Mouse (Mus musculus): ENCODE data around the gene Mroh2a. TPM values are rescaled to one million over a fixed set of nuclear protein-coding genes. Genes with fewer than 3 reads are reported as not detected.

The Mroh2a gene
- total and polyA plus RNA-seq, 2 experiments = 0.82 to 1.0 TPM

DNA sequence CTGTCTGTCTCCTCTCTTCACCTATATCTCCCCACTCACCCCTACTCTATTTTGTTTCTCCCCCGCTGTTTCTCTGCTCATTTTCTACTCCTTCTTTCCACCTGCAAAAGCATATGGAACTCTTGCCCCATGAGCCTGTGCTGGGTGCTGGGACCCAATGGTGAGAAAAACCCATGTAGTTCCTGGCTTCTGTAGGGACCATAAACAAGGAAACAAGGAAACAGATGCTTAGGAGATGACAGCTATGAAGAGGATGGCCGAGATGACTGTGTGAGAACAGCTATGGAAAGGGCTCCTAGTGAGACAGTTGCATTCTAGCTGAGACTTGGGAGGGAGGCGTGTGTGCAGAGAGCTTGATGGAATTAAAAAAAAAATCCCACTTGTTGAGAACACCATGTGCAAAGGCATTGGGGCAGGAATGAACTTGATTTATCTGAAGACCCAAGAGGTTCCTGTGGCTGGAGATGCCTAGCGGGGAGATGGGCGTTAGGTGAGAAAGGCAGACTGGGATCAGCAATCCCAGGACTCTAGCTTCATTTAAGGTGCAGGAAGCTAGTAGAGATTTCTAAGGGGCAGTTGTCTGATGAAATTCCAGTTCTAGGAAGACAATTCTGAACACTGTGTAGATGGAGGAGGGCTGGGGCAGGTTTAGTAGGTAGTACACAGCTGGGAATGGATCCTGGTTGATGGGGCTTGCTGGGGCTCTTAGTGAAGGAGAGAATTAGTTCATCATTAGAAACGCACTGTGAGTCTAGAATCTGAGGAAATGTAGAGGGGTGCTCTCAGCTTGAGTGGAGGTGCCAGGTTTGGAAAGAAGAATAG lies 4.4 kb downstream of the Mroh2a start:
- WGBS = 78% methylated on average over 6 of the region's 6 CpGs
- no peak overlapping the region for H3K9ac ChIP-seq (ENCODE audit: low read depth, low read length)
- no peaks in the 10 kb centered on the region for H3K79me2 ChIP-seq (ENCODE audit: control insufficient read depth, insufficient read depth, low read length)
- no peaks in the 10 kb centered on the region for H3K27me3 ChIP-seq (ENCODE audit: control insufficient read depth, insufficient read depth, low read length)
- TF ChIP-seq CTCF (IDR thresholded peaks at IDR 0.05; ENCODE audit: low read depth, low read length) (no peak), POLR2A (IDR thresholded peaks at IDR 0.05; ENCODE audit: extremely low read depth, insufficient read depth, low read length) (no peak)
- no peak overlapping the region for H3K4me3 ChIP-seq (ENCODE audit: insufficient read depth, low read depth, low read length)
- H3K27ac ChIP-seq (replicated peaks; ENCODE audit: insufficient read depth, low read depth, low read length) = no peak overlapping the region
- H3K36me3 ChIP-seq (ENCODE audit: control insufficient read depth, insufficient read depth, low read length) = no peaks in the 10 kb centered on the region
- no peak for DNase-seq (ENCODE audit: extremely low read depth, low read depth, low spot score)
- no peaks in the 10 kb centered on the region for H3K4me1 ChIP-seq (ENCODE audit: control insufficient read depth, insufficient read depth, low read length)

DNA sequence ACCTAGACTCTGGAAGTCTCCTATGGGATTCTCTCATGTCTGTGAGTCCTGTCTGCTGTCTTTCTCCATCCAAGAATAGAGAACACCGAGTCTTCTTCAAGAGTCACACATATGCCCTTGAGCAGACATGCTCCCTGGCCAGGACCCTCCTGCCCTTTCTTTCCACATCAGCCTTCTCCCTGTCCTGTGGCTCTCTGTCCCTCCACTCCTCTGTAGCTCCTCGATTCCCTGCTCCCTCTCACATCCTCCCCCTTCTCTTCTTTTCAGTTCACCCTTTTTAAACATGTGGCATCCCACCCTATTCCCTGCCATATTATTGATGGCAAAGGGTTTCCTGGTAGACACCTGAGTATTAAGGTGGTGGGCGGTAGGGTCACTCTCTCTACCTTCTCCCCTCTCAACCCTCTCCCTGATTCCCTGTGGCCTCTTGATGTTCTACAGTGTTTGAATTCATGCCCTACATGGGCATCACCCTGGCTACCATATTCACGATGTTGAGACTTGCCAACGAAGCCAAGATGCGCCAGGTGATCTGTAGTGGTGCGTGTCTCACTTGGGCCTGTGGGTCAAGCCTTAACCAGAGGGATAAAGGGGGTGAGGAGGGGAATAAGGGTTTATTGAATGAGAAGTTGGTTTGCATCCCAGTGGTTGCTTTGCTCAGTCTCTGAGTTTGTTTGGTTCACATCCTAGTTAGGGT lies 5.2 kb downstream of the Mroh2a start:
- no peak for TF ChIP-seq CTCF (IDR thresholded peaks at IDR 0.05; ENCODE audit: low read depth, low read length)
- H3K4me1 ChIP-seq (ENCODE audit: control insufficient read depth, insufficient read depth, low read length) = no peaks in the 10 kb centered on the region
- no peak overlapping the region for H3K27ac ChIP-seq (replicated peaks; ENCODE audit: insufficient read depth, low read depth, low read length)
- H3K9ac ChIP-seq (ENCODE audit: low read depth, low read length) = no peak overlapping the region
- H3K4me3 ChIP-seq (ENCODE audit: insufficient read depth, low read depth, low read length) = no peak overlapping the region
- 67% methylated on average over 7 of the region's 7 CpGs for WGBS
- H3K79me2 ChIP-seq (ENCODE audit: control insufficient read depth, insufficient read depth, low read length) = no peaks in the 10 kb centered on the region
- no peak for DNase-seq (ENCODE audit: extremely low read depth, low read depth, low spot score)
- no peaks in the 10 kb centered on the region for H3K27me3 ChIP-seq (ENCODE audit: control insufficient read depth, insufficient read depth, low read length)
- no peaks in the 10 kb centered on the region for H3K36me3 ChIP-seq (ENCODE audit: control insufficient read depth, insufficient read depth, low read length)

DNA sequence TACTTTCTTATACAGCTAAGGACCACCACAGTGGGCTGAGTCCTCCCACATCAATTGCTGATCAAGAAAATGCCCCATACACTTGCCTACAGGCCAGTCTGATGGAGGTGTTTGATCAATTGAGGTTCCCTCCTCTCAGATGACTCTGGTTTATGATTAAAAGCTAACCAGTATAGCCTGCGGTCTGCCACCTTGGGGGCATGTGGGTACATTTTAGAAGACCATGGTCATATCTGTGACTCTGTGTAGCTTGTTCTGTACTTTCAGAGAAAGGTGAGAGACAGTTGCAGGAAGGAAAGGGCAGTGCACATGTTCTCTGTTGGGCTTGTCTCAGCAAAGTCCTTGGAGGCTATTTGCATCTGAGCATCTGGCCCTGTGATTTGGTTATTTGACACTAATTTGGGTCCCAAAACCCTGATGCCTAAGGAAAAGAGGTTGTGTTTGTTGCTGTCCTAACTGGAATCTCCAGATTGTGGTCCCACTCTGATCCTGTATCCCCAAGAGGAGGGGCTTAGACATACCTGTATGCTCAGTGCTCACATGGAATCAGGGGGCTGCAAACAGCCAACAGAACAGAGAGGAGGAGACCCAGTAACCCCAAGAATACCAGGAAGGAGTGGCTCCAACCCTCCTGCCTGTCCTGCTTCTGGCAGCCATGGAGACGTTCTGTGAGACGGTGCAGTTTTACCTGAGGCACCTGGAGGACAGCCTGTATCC lies 6.0 kb downstream of the Mroh2a start:
- no peak for TF ChIP-seq CTCF (IDR thresholded peaks at IDR 0.05; ENCODE audit: low read depth, low read length)
- no peak for TF ChIP-seq POLR2A (IDR thresholded peaks at IDR 0.05; ENCODE audit: extremely low read depth, insufficient read depth, low read length)
- Histone ChIP-seq H3K27ac (replicated peaks; ENCODE audit: insufficient read depth, low read depth, low read length) (no peak overlapping the region), H3K4me1 (ENCODE audit: control insufficient read depth, insufficient read depth, low read length) (no peaks in the 10 kb centered on the region), H3K36me3 (ENCODE audit: control insufficient read depth, insufficient read depth, low read length) (no peaks in the 10 kb centered on the region), H3K27me3 (ENCODE audit: control insufficient read depth, insufficient read depth, low read length) (no peaks in the 10 kb centered on the region), H3K79me2 (ENCODE audit: control insufficient read depth, insufficient read depth, low read length) (no peaks in the 10 kb centered on the region), H3K4me3 (ENCODE audit: insufficient read depth, low read depth, low read length) (no peak overlapping the region), H3K9ac (ENCODE audit: low read depth, low read length) (no peak overlapping the region)
- DNase-seq (ENCODE audit: extremely low read depth, low read depth, low spot score) = no peak
- 52% methylated on average over 3 of the region's 3 CpGs for WGBS

DNA sequence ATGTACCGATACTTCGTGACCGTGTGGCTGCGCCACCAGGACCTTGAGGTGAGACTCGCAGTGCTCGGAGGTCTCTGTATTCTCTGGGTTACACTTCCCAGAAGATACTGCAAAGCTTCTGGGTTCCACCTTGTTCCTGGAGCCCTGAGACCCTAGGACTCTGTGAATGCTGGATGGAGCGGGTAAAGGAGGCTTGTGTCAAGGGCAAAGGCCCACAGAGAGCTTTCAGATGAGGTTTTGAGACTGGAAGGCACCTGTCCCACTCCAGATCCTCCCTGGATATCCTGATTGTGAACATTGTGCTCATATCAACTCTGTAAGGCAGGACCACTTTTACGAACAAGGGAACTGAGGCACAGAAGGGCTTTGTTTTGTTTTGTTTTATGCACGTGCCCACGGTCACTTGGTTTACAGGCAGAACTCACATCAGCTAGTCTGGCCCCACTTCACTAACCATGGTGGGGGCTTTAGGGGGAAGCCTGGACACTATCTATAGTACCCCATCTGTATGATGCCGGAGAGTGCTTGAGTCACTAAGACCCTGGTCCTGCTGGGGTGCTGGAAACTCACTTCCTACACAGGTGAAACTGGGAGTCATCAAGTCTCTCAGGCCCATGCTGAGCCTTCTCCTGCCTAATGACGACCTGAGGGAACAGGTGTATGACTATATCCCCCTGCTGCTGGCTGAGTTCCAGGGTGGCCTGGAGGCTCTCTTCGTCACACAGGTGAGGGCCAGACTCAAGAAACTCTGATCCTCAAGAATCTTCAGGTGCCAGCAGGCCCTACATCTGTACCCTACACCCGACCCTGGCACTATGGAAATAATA lies 6.8 kb downstream of the Mroh2a start:
- no peaks in the 10 kb centered on the region for H3K36me3 ChIP-seq (ENCODE audit: control insufficient read depth, insufficient read depth, low read length)
- WGBS = 71% methylated on average over 14 of the region's 14 CpGs
- H3K4me1 ChIP-seq (ENCODE audit: control insufficient read depth, insufficient read depth, low read length) = no peaks in the 10 kb centered on the region
- H3K79me2 ChIP-seq (ENCODE audit: control insufficient read depth, insufficient read depth, low read length) = no peaks in the 10 kb centered on the region
- no peak overlapping the region for H3K27ac ChIP-seq (replicated peaks; ENCODE audit: insufficient read depth, low read depth, low read length)
- no peak overlapping the region for H3K9ac ChIP-seq (ENCODE audit: low read depth, low read length)
- no peak for TF ChIP-seq POLR2A (IDR thresholded peaks at IDR 0.05; ENCODE audit: extremely low read depth, insufficient read depth, low read length)
- no peak for TF ChIP-seq CTCF (IDR thresholded peaks at IDR 0.05; ENCODE audit: low read depth, low read length)
- no peak overlapping the region for H3K4me3 ChIP-seq (ENCODE audit: insufficient read depth, low read depth, low read length)
- H3K27me3 ChIP-seq (ENCODE audit: control insufficient read depth, insufficient read depth, low read length) = no peaks in the 10 kb centered on the region
- DNase-seq (ENCODE audit: extremely low read depth, low read depth, low spot score) = no peak

DNA sequence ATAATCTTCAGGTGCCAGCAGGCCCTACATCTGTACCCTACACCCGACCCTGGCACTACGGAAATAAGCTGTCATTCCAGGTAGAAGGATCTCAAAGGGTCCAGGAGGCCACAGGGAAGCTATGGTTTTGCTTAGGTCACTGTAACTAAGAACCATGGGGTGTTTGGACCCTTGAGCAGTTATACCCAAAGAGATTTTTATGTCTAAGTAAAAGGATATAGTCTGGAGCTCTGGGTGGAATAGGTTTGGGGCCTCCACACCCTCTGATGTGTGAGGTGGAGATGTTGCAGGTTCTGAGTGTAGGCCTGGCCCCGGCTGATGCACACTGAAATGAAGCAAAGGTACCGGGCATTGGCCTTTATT lies 7.4 kb downstream of the Mroh2a start:
- no peak for DNase-seq (ENCODE audit: extremely low read depth, low read depth, low spot score)
- Histone ChIP-seq H3K36me3 (ENCODE audit: control insufficient read depth, insufficient read depth, low read length) (no peaks in the 10 kb centered on the region), H3K4me3 (ENCODE audit: insufficient read depth, low read depth, low read length) (no peak overlapping the region), H3K79me2 (ENCODE audit: control insufficient read depth, insufficient read depth, low read length) (no peaks in the 10 kb centered on the region), H3K9ac (ENCODE audit: low read depth, low read length) (no peak overlapping the region), H3K4me1 (ENCODE audit: control insufficient read depth, insufficient read depth, low read length) (no peaks in the 10 kb centered on the region), H3K27me3 (ENCODE audit: control insufficient read depth, insufficient read depth, low read length) (no peaks in the 10 kb centered on the region), H3K27ac (replicated peaks; ENCODE audit: insufficient read depth, low read depth, low read length) (no peak overlapping the region)
- 69% methylated on average over 4 of the region's 4 CpGs for WGBS
- TF ChIP-seq POLR2A (IDR thresholded peaks at IDR 0.05; ENCODE audit: extremely low read depth, insufficient read depth, low read length) (no peak), CTCF (IDR thresholded peaks at IDR 0.05; ENCODE audit: low read depth, low read length) (no peak)

Measured in liver, adult 2 months (tissue).